In the genomic region with DNA sequence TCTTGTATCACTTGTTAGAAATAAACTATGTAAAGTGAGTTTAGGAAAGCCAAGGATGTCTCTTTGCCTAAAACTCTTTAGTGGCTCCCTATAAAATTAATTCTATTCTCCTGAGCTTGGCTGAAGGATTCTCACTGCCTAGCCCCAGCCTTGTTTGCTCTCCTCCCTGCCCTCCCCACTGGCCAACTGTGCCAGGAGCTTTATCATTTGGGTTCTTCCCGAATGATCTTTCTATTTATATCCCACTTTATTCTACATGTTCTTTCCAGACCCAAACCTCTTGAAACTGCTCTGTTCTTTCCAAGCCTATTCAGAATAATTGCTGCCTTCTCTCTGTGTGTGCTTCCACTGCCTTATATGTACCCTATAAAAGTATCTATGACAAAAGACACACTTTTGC, we compare ENCODE assay signal across 19 mouse cellular contexts. TPM values are rescaled to one million over a fixed set of nuclear protein-coding genes. Genes with fewer than 3 reads are reported as not detected.
"Had no signal": no experiment of that assay in that cellular context is flagged by ENCODE, and none has a peak within 500 bp of the region (broad histone marks: within the 10 kb centered on the region; RNA-seq: fewer than 3 reads in every experiment).

No protein-coding gene starts in this region.

- H3K4me1 ChIP-seq: midbrain, embryonic 10.5 days; midbrain, embryonic 12.5 days; neural tube, embryonic 13.5 days; neural tube, embryonic 15.5 days had no signal

- H3K36me3 ChIP-seq: midbrain, embryonic 10.5 days; midbrain, embryonic 12.5 days; neural tube, embryonic 13.5 days; neural tube, embryonic 15.5 days had no signal

- H3K27ac ChIP-seq: midbrain, embryonic 10.5 days; midbrain, embryonic 12.5 days; neural tube, embryonic 13.5 days; neural tube, embryonic 15.5 days had no signal

- H3K9ac ChIP-seq: lung, embryonic 14.5 days; midbrain, embryonic 12.5 days; neural tube, embryonic 13.5 days; neural tube, embryonic 15.5 days had no signal

- ATAC-seq: midbrain, embryonic 16.5 days had no signal

- H3K4me2 ChIP-seq: lung, embryonic 14.5 days; midbrain, embryonic 12.5 days; neural tube, embryonic 13.5 days; neural tube, embryonic 15.5 days had no signal

- H3K9me3 ChIP-seq: midbrain, embryonic 10.5 days; midbrain, embryonic 12.5 days; neural tube, embryonic 13.5 days; neural tube, embryonic 15.5 days had no signal

- H3K27me3 ChIP-seq: neural tube, embryonic 13.5 days; neural tube, embryonic 15.5 days had no signal

- H3K4me3 ChIP-seq: midbrain, embryonic 10.5 days; midbrain, embryonic 12.5 days; myocyte; neural tube, embryonic 13.5 days; neural tube, embryonic 15.5 days had no signal

- DNase-seq: lung, embryonic 14.5 days; lung, postnatal 10 days; lung, postnatal 4 days; midbrain, embryonic 14.5 days; retina, postnatal 1 day; right cerebral cortex, adult 18-20 months; right cerebral cortex, postnatal 25 days; right cerebral cortex, postnatal 4 days; spleen, adult 18-20 months; thymus, adult 18-20 months; thymus, postnatal 14 days; thymus, postnatal 36 days had no signal

RNA-seq across cellular contexts. Expression of gene Nrip3, which starts 21.7 kb away (rescaled TPM):
- total RNA-seq: megakaryocyte-erythroid progenitor cell, adult 5-6 weeks had no signal
